Mouse (Mus musculus) ES-CJ7 (cell line): ENCODE results near the gene Sdk1.

Source experiments
- DNase-seq: peaks from one replicate; pipeline ENCODE4 v3.0.0; 2011; ENCODE audit warnings: low read depth, low spot score

The Sdk1 gene

DNA sequence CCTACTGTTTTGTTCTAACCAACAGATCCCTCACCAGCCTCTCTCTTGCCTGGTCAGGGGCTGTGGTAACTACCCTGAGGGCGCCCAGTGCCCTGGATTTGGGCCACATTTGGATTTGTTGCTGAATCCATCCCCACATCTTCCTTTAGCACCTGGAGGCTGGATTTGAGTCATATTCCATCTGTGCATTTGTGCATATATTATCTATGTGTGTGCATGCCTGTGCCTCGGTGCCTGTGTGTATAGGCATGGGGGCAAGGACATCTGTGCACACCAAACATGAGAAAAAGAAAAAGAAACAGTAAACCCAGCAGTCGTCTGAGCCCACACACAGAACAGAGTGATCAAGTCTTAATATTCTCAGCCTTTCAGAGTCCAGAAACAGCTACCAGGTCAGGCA, 752.9 kb downstream of the Sdk1 start:
- no peak for DNase-seq

GRCm38 (mm10) chr5:142000247-142000646, 759.0 kb downstream of the Sdk1 start:
- DNase-seq, result peak; percentile 13

GRCm38 (mm10) chr5:142001131-142001530, 759.8 kb downstream of the Sdk1 start:
- no peak for DNase-seq

DNA sequence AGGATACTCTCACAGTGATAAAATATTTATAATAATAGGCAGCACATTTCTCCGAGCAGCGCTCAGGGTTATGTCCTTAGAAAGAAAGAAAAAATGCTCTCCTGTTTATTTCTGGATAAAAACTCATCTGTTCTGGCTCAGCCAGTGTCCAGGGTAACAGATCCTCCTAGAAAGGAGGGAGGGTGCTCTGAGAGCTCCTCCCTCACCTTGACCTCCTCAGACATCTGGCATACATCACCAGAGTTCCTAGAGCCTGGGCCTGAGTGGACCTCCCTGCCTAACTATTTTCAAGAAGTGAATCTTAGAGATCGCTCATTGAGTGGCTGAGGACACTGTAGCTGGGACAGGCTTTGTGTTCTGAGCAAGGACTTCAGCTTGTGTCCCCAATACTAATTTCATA, 760.7 kb downstream of the Sdk1 start:
- no peak for DNase-seq

- DNase-seq, result no peak
Measured at GRCm38 (mm10) chr5:142010189-142010588, 768.9 kb downstream of the Sdk1 start.

GRCm38 (mm10) chr5:142017001-142017400, 775.7 kb downstream of the Sdk1 start:
- DNase-seq, result peak; percentile 28

GRCm38 (mm10) chr5:142022877-142023580, 781.7 kb downstream of the Sdk1 start:
- no peak for DNase-seq

DNA sequence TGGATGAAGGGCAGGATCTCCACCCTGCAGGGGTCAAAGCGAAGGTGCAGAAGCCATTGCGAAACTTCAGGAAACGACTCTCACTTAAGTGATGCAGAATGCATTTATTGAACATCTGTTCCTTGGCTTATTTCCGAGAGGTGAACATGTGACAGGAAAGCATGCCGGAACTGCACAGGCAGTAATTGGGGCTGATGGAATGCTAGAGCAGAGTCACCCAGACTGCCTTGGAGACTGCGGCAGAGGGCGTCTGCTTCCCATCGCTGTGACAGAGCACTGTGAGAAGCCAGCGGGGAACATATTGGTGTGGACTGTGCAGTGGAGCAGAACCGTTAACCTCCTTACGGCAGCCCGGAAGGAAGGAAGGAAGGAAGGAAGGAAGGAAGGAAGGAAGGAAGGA, 783.2 kb downstream of the Sdk1 start:
- no peak for DNase-seq

DNA sequence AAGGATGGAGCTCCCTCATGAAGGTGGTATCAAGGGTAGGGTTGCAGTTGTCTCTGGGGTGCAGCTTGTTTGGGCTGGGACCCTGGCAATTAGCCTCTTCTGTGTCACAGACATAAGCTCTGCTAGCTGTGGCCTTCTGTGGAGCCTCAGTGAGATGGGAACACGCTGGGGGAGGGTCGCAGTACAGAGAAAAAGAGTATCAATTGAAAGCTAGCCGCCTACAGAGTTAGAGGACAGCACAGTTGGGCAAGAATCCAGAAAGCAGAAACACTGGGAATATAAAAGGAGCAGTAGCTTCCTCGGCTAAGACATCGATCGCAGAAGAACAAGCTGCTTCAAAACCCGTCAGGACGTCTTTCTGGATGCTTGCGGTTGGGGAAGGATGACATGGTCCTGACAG, 795.2 kb downstream of the Sdk1 start:
- DNase-seq, result no peak

DNA sequence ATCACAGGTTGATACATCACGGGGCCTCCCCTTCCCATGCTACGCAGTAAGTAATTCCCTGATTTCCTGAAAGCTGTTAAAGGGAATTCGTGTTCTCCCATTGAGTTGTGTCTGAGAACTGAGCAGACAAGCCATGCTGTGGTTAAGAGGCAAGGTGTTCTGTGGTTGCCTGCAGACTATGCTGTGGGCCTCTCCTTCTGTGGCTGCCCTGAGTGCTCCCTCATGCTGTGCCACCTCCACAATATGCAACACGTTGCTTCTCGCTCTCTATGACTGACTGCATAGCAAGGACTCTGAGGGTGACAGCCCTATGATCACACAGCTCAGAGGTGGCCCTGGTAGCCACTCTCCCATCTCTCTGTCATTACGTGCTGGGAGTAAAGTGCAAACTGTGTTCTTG, 797.9 kb downstream of the Sdk1 start:
- DNase-seq, result no peak

GRCm38 (mm10) chr5:142039891-142040530, 798.7 kb downstream of the Sdk1 start:
- no peak for DNase-seq

DNA sequence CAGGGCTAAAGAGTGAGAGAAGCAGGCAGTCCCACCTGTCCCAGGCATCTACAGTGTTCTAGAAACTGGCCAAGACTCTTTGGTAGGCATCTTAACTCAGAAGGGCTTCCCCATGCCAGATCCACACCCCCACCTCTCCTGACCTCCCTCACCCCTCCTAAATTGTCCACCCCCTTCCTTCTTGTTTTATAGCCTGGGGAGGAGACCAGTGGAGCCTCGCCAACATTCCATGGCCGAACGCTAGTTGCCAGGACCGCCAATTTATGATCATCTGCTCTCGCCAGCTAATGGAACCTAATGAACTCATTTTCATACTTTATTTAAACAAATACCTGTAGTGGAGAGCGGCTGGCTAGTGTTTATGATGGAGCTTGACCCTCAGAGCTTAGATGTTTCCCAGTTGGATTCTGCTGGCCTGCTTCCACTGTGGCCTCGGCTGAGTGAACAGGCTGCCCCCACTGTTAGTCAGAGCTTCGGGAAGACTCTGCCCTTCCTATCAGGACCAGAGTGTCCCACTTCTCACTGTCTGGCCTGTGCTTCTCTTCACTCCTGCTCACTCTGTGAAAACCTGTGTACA, 800.0 kb downstream of the Sdk1 start:
- no peak for DNase-seq

GRCm38 (mm10) chr5:142061781-142062180, 820.5 kb downstream of the Sdk1 start:
- no peak for DNase-seq

DNA sequence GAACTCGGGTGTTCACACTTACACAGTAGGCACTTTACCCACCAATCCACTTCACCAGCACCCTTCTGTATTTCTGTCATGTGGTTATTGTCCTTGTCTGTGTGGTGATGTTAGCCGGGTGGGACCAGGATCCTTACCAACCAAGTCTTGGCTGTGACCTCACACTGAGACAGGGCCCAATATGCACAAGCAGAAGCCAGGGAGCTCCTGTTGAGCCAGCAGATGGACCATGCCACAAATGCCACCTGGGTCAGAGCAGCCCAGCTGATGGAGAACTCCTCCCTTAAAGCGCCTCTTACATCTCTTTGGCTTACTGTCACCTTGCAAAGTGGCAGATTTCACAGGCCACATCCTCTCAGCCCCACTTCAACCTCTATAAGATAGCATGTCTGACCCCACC, 830.0 kb downstream of the Sdk1 start:
- DNase-seq, result no peak

DNA sequence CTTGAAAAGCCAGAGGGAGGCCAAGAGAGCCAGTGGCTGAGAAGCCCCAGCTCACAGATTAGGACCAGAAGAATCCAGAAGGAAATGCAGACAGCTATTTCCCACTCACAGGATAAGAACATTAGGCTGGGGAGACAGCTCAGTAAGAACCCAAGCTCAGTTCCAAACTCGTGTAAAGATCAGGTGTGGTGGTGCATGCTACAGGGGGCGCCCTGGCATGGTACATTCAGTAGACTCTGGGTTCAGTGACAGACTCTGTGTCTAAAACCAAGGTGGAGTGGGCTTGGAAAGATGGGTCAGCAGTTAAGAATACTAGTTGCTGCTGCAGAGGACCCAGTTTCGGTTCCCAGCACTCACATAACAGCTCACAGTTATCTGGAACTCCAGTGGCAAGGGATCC, 832.6 kb downstream of the Sdk1 start:
- DNase-seq, result no peak

DNA sequence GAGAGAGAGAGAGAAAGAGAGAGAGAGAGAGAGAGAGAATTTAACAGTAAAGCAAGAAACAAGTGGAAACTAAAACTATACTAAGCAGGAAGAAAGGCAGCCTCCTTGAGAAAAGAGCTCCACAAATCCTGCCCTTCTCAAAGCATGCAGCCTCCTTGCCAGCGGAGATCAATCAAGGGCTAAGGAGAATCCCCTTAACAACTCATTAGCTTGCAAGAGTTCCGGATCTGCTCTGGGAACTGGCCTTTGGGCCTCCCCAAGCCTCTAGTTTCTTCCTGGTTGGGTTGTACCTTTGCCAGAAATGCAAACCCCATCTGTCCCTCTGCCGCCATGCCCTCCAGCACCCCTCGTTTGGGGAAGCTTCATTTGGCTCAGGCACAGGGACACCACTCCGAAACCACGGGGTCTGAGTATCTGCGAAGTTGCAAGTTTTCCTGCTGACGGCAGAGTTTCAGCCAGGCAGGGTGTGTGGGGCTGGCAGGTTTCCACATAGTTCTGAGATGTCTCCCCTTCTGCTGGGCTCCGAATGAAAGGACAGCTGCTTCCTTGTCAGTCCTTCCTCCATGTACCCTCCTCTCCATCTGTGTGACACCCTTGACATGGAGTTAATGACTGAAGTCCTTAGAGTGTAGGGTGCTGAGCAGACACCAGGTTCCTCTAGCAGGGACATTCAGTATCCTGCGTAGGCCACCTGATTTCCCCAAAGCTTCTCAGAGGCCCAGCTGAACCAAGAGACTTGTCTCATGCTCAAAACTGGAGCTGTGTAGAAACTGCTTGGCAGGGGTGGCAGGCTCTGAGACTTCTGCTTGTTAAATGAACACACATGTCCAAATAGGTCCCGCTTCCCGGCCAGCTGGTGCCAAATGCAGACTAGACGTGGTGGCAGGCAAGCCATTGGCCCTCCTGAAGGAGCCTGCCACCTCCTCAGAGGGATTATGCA, 833.5 kb downstream of the Sdk1 start:
- DNase-seq, result no peak

DNA sequence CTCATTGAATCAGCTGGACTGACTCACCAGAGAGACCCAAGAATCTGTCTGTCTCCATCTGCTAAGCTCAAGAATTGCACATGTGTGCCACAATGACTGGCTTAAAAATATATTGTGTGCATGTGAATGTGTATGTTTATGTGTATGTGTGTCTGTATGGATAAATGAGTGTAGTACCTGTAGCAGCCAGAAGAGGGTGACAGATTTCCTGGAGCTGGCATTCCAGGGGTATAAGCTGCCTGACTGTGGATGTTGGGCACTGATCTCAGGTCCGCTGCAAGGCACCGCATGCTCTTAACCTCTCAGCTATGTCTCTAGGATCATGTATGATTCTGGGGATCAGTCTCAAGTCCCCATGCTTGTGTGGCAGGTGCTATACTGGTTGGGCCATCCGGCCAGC, 839.4 kb downstream of the Sdk1 start:
- peak; percentile 53 for DNase-seq

DNA sequence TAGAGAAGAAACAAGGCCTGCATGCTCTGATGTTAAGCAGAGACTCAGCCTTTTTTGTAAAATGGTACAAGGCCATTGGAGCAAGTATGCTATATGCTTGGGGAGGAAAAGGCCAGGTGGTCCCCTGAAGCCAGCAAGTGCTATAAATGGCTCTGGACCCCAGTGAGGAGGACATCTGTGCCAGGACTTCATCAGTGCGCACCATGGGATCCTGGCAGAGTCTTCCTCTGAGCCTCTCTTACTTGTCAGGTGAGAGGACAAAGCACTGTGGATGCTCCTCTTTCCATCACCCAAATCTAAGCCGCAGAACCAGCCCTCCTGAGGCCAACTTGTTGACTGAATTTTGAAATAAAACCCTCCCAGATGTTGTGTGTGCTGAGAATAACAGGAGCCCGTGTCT, 839.8 kb downstream of the Sdk1 start:
- DNase-seq, result no peak

DNA sequence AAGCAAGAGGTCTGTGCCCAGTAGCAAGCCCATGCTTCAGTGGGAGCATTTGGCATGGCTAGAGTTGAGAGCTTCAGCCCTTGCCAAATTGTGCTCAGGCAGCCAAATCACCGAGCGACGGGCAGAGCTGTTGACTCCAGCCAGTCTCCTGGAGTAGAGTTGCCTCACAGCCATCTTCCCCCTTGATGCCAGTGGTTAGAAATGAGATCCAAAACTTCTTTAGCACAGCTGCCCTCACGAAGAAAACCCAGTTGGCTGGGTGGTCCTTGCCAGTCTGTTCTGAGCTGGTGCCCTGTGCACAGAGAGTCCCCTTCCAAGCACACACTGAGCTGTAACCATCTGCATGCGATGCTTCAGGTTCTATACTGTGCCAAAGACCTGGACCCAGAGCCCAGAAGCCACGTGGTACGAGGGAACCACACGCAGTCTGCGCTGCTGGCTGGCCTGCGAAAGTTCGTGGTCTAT, 855.1 kb downstream of the Sdk1 start:
- no peak for DNase-seq

DNA sequence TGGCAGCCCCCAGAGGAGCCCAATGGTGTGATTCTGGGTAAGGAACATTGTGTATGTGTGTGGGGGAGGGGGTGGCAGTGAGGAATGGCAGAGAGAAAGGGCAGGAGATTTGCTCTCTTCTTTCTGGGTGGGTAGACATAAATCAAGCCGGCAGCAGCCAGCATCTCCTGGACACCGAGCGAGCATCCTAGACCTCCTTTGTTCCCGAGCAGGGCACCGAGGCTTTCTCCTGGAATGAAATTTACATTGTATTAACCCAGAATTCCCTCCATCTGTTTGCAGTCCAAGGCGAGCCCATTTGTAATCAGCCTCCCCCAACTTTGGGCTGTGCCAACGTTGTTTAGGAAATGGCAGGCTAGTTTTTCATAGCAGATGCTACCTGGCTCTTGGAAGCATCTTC, 858.9 kb downstream of the Sdk1 start:
- DNase-seq, result no peak

GRCm38 (mm10) chr5:142107434-142107833, 866.1 kb downstream of the Sdk1 start:
- DNase-seq, result no peak

DNA sequence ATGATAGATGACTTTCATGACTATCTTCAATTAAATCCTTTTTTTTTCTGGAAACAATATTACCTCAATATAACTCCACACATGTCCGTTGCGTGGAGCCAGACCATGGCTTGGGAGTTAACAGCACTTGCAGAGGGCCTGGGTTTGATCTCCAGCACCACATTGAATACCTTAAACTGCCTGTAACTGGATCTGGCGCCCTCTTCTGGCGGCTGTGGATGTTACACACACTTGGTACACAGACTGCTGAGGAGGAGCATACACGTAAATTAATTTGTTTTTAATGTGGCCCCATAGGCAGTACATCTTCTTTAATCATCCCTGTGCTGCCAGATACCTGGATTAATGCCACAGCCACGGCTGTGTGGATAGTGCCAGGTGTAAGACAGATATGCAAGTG, 870.7 kb downstream of the Sdk1 start:
- no peak for DNase-seq
